Mouse (Mus musculus) MEL (cell line): ENCODE data around the gene Faap100. TPM values are rescaled to one million over a fixed set of nuclear protein-coding genes. Genes with fewer than 3 reads are reported as not detected.

Experiments
- DNase-seq: peaks from one replicate; pipeline ENCODE4 v3.0.0; 2011; ENCODE audit warnings: low read depth, low spot score
- H3K27ac ChIP-seq: 2 replicates; pipeline ENCODE4 v1.5.1; 2012; ENCODE audit warnings: low read depth, mild to moderate bottlenecking, control low read depth, low read length, moderate library complexity; ENCODE audit not compliant: control insufficient read depth
- H3K27me3 ChIP-seq, 2 experiments: fragments of 150-350 bp in 1 of 2; sonication (generic) in 1 of 2; 2 replicates each; pipeline ENCODE4 v1.6.1; 2012; ENCODE audit warnings: low read length in 2 of 2, mild to moderate bottlenecking in 2 of 2, improper control_type of control experiment in 1 of 2, moderate library complexity in 1 of 2; ENCODE audit not compliant: insufficient read depth in 2 of 2, control insufficient read depth in 1 of 2
- H3K36me3 ChIP-seq, 2 experiments: 2 replicates each; pipeline ENCODE4 v1.6.1; 2012 to 2014; ENCODE audit warnings: low read length in 2 of 2, improper control_type of control experiment in 1 of 2, inconsistent platforms in 1 of 2, mild to moderate bottlenecking in 1 of 2; ENCODE audit not compliant: insufficient read depth in 2 of 2, control insufficient read depth in 1 of 2
- H3K4me1 ChIP-seq, 2 experiments: fragments of 150-350 bp in 1 of 2; sonication (generic) in 1 of 2; 2 replicates each; pipeline ENCODE4 v1.6.1; 2012; ENCODE audit warnings: low read length in 2 of 2, improper control_type of control experiment in 1 of 2, mild to moderate bottlenecking in 1 of 2; ENCODE audit not compliant: insufficient read depth in 2 of 2, control insufficient read depth in 1 of 2
- H3K4me3 ChIP-seq, 2 experiments: fragments of 150-350 bp in 1 of 2; sonication (generic) in 1 of 2; 2 replicates each; pipeline ENCODE4 v1.5.1; 2012; ENCODE audit warnings: low read depth in 2 of 2, low read length in 2 of 2, mild to moderate bottlenecking in 2 of 2, moderate library complexity in 2 of 2, control low read depth in 1 of 2, improper control_type of control experiment in 1 of 2; ENCODE audit not compliant: control insufficient read depth in 1 of 2, insufficient read depth in 1 of 2
- H3K79me2 ChIP-seq: 2 replicates; pipeline ENCODE4 v1.6.1; 2012; ENCODE audit warnings: mild to moderate bottlenecking, low read length, moderate library complexity; ENCODE audit not compliant: control insufficient read depth, poor library complexity, insufficient read depth
- H3K9ac ChIP-seq: 2 replicates; pipeline ENCODE4 v1.6.1; 2012; ENCODE audit warnings: low read depth, mild to moderate bottlenecking, control low read depth, low read length, moderate library complexity; ENCODE audit not compliant: control insufficient read depth, poor library complexity, severe bottlenecking
- H3K9me3 ChIP-seq: fragments of 150-350 bp; sonication (generic); replicated peaks from 2 replicates; pipeline ENCODE4 v1.6.1; 2012; ENCODE audit warnings: mild to moderate bottlenecking, low read length, improper control_type of control experiment, moderate library complexity; ENCODE audit not compliant: insufficient read depth
- E2F4 ChIP-seq: IDR thresholded peaks from 2 replicates; pipeline ENCODE4 v1.6.1; 2011; ENCODE audit warnings: low read depth, low read length, improper control_type of control experiment, borderline replicate concordance
- ELF1 ChIP-seq: IDR thresholded peaks from 2 replicates; pipeline ENCODE4 v1.6.1; 2014; ENCODE audit warnings: low read depth, mild to moderate bottlenecking, inconsistent platforms, low read length, improper control_type of control experiment, moderate library complexity
- EP300 ChIP-seq, 2 experiments: IDR thresholded peaks; 2 replicates each; pipeline ENCODE4 v1.6.1; 2011; ENCODE audit warnings: improper control_type of control experiment in 2 of 2, low read length in 2 of 2, low read depth in 1 of 2, mild to moderate bottlenecking in 1 of 2
- ETS1 ChIP-seq: IDR thresholded peaks from 2 replicates; pipeline ENCODE4 v1.6.1; 2012; ENCODE audit warnings: low read depth, mild to moderate bottlenecking, inconsistent platforms, low read length, improper control_type of control experiment, moderate library complexity
- GATA1 ChIP-seq: IDR thresholded peaks from 2 replicates; pipeline ENCODE4 v1.6.1; 2011; ENCODE audit warnings: low read depth, low read length, improper control_type of control experiment
- HCFC1 ChIP-seq: IDR thresholded peaks from 2 replicates; pipeline ENCODE4 v1.6.1; 2012; ENCODE audit warnings: low read depth, mild to moderate bottlenecking, inconsistent platforms, low read length, improper control_type of control experiment, moderate library complexity
- JUND ChIP-seq: IDR thresholded peaks from 2 replicates; pipeline ENCODE4 v1.6.1; 2011; ENCODE audit warnings: low read depth, mild to moderate bottlenecking, improper control_type of control experiment, low read length
- KAT2A ChIP-seq: conservative IDR thresholded peaks from 2 replicates; pipeline ENCODE4 v1.6.1; 2012; ENCODE audit warnings: low read depth, low read length, improper control_type of control experiment, inconsistent platforms
- MAFK ChIP-seq: IDR thresholded peaks from 2 replicates; pipeline ENCODE4 v1.6.1; 2011; ENCODE audit warnings: low read depth, mild to moderate bottlenecking, low read length, improper control_type of control experiment, borderline replicate concordance
- MAX ChIP-seq: IDR thresholded peaks from 2 replicates; pipeline ENCODE4 v1.6.1; 2011; ENCODE audit warnings: low read length, improper control_type of control experiment
- MEF2A ChIP-seq: IDR thresholded peaks from 2 replicates; pipeline ENCODE4 v1.6.1; 2014; ENCODE audit warnings: low read depth, mild to moderate bottlenecking, inconsistent platforms, low read length, improper control_type of control experiment; ENCODE audit not compliant: poor library complexity, insufficient replicate concordance, severe bottlenecking; ENCODE audit errors: extremely low read depth
- NELFE ChIP-seq: IDR thresholded peaks from 2 replicates; pipeline ENCODE4 v1.6.1; 2011; ENCODE audit warnings: low read depth, low read length, improper control_type of control experiment
- NRF1 ChIP-seq: IDR thresholded peaks from 2 replicates; pipeline ENCODE4 v1.6.1; 2014; ENCODE audit warnings: low read depth, mild to moderate bottlenecking, inconsistent platforms, low read length, improper control_type of control experiment, moderate library complexity; ENCODE audit not compliant: poor library complexity, insufficient read depth, severe bottlenecking
- POLR2A ChIP-seq, 2 experiments: IDR thresholded peaks; 2 replicates each; pipeline ENCODE4 v1.6.1; 2011 to 2012; ENCODE audit warnings: low read length in 2 of 2, mild to moderate bottlenecking in 2 of 2, control low read depth in 1 of 2, improper control_type of control experiment in 1 of 2, low read depth in 1 of 2, moderate library complexity in 1 of 2; ENCODE audit not compliant: control insufficient read depth in 1 of 2, insufficient read depth in 1 of 2, poor library complexity in 1 of 2
- POLR2AphosphoS2 ChIP-seq: IDR thresholded peaks from 2 replicates; pipeline ENCODE4 v1.6.1; 2011; ENCODE audit warnings: low read length, improper control_type of control experiment
- SIN3A ChIP-seq: IDR thresholded peaks from 2 replicates; pipeline ENCODE4 v1.6.1; 2012; ENCODE audit warnings: low read length, improper control_type of control experiment, inconsistent platforms
- USF1 ChIP-seq: IDR thresholded peaks from 2 replicates; pipeline ENCODE4 v1.6.1; 2014; ENCODE audit warnings: low read depth, mild to moderate bottlenecking, inconsistent platforms, low read length, improper control_type of control experiment, moderate library complexity
- ZC3H11A ChIP-seq: IDR thresholded peaks from 2 replicates; pipeline ENCODE4 v1.6.1; 2012; ENCODE audit warnings: low read depth, mild to moderate bottlenecking, inconsistent platforms, low read length, improper control_type of control experiment
- ZNF384 ChIP-seq: IDR thresholded peaks from 2 replicates; pipeline ENCODE4 v1.6.1; 2012; ENCODE audit warnings: low read depth, mild to moderate bottlenecking, inconsistent platforms, low read length, improper control_type of control experiment
- polyA plus RNA-seq, 2 experiments: library from polyadenylated mRNA; stranded (reverse) in 1 of 2; unstranded in 1 of 2; fragments of >175 nt in 1 of 2; fragments of >200 nt in 1 of 2; gene quantifications; 2 replicates each; pipeline versions ENCODE4 v1.2.1 to v1.2.4; 2012; ENCODE audit warnings: low replicate concordance in 2 of 2, low read depth in 1 of 2; ENCODE audit not compliant: insufficient read length in 2 of 2, insufficient read depth in 1 of 2, missing spikeins in 1 of 2
- total RNA-seq: library from RNA; depleted of rRNA; stranded (reverse); fragments of 300-350 nt; gene quantifications from 2 replicates; pipeline ENCODE4 v1.2.3, GENCODE M21; 2012

Faap100 gene
- total and polyA plus RNA-seq, 3 experiments: 27.1 to 45.7 TPM; not detected in 1

DNA sequence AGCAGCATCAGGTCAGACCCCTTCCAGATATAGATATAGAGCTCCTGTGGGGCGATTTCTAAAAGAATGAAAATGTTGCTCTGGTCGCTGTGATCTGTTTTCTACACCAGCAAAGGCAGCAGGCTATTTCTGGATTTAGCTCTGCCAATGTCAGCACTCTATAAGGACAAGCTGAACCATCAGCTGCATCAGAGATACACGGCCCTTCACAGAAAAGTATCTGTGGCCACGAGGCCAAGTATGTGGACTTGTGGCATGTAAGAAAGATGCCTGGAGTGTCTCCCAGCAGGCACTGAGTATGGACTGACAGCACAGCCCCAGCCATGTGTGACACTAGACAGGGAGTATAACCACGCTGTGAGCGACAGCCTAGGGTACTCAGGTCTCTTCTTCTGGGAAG lies 8.1 kb upstream of the Faap100 start:
- TF ChIP-seq POLR2AphosphoS2 (no peak), ETS1 (no peak), ELF1 (no peak), MAFK (no peak), SIN3A (no peak), MEF2A (no peak)
- Histone ChIP-seq H3K4me3 (no peak overlapping the region), H3K9ac (no peak overlapping the region), H3K36me3 (peaks cover 3 to 26% of the 10 kb centered on the region in 2 experiments; a peak in 3 of 4 replicates), H3K79me2 (no peaks in the 10 kb centered on the region), H3K27me3 (no peaks in the 10 kb centered on the region), H3K9me3 (no peaks in the 10 kb centered on the region), H3K4me1 (no peaks in the 10 kb centered on the region), H3K27ac (no peak overlapping the region)
- no peak for DNase-seq

DNA sequence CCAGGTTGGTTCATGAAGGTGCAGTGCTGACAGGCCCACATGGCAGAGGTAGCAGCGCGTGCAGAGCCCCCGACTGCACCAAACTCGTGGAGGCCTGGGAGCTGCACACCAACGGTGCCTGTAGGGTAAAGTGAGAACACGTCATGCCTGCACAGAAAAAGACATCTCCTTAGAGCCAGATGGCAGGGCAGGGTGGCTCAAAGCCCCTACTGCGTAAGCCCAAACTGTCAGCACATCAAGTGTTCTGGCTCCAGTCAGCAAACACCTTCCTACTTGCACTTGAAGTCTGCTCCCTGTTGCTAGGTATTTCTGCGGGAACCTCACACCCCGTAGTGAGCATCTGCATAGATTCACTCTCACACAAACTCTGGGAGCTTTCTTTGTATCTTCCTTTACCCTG lies 3.9 kb upstream of the Faap100 start:
- H3K4me1 ChIP-seq: peaks cover 3 to 8% of the 10 kb centered on the region in 2 experiments; a peak in 3 of 4 replicates
- H3K36me3 ChIP-seq: peaks cover 3 to 13% of the 10 kb centered on the region in 2 experiments; a peak in 3 of 4 replicates
- H3K9me3 ChIP-seq: no peaks in the 10 kb centered on the region
- no peak overlapping the region for H3K27ac ChIP-seq
- H3K79me2 ChIP-seq: peaks cover 8% of the 10 kb centered on the region
- H3K4me3 ChIP-seq: no peak overlapping the region
- H3K9ac ChIP-seq: no peak overlapping the region
- no peak for TF ChIP-seq EP300 (IDR thresholded peaks at IDR 0.05; ENCODE audit: low read depth in 1 of 2, low read length in 2 of 2)
- TF ChIP-seq NRF1: no peak
- no peak for TF ChIP-seq JUND
- no peak for TF ChIP-seq MAX
- TF ChIP-seq MEF2A: no peak
- no peak for TF ChIP-seq ZNF384
- TF ChIP-seq KAT2A: no peak
- no peak for TF ChIP-seq POLR2A (IDR thresholded peaks at IDR 0.05; ENCODE audit: control insufficient read depth in 1 of 2, insufficient read depth in 1 of 2, low read depth in 1 of 2, low read length in 2 of 2, poor library complexity in 1 of 2)
- TF ChIP-seq NELFE: no peak
- no peak for TF ChIP-seq HCFC1
- no peak for TF ChIP-seq E2F4
- no peak for TF ChIP-seq USF1
- TF ChIP-seq GATA1: no peak
- no peak for TF ChIP-seq ZC3H11A
- TF ChIP-seq ELF1: no peak
- TF ChIP-seq, all 39 proteins: peak for 0
- no peaks in the 10 kb centered on the region for H3K27me3 ChIP-seq
- no peak for DNase-seq
